Mouse (Mus musculus) thymus, adult 2 months (tissue): ENCODE data around the gene Slc27a1. TPM values are rescaled to one million over a fixed set of nuclear protein-coding genes. Genes with fewer than 3 reads are reported as not detected.

Experiments
- DNase-seq: peaks from one replicate; pipeline ENCODE4 v3.0.0; 2021
- H3K27ac ChIP-seq: fragments of 200-500 bp; 2 replicates; pipeline ENCODE4 v1.5.1; 2012; ENCODE audit warnings: low read length, control low read depth; ENCODE audit not compliant: control insufficient read depth, insufficient read depth
- H3K27me3 ChIP-seq: fragments of 200-500 bp; 2 replicates; pipeline ENCODE4 v1.6.1; 2012; ENCODE audit warnings: mild to moderate bottlenecking, low read length, moderate library complexity, mixed read lengths; ENCODE audit not compliant: control insufficient read depth, insufficient read depth
- H3K36me3 ChIP-seq: fragments of 200-500 bp; 2 replicates; pipeline ENCODE4 v1.6.1; 2012; ENCODE audit warnings: mild to moderate bottlenecking, low read length, moderate library complexity; ENCODE audit not compliant: control insufficient read depth, insufficient read depth
- H3K4me1 ChIP-seq: fragments of 200-500 bp; replicated peaks from 2 replicates; pipeline ENCODE4 v1.6.1; 2012; ENCODE audit warnings: low read length; ENCODE audit not compliant: control insufficient read depth, insufficient read depth
- H3K4me3 ChIP-seq: fragments of 200-500 bp; 2 replicates; pipeline ENCODE4 v1.5.1; 2012; ENCODE audit warnings: mild to moderate bottlenecking, low read length, control low read depth, moderate library complexity; ENCODE audit not compliant: control insufficient read depth, insufficient read depth
- CTCF ChIP-seq: fragments of 200-500 bp; IDR thresholded peaks from 2 replicates; pipeline ENCODE4 v1.5.1; 2012; ENCODE audit warnings: mild to moderate bottlenecking, control low read depth, low read length, moderate library complexity, borderline replicate concordance; ENCODE audit not compliant: control insufficient read depth, poor library complexity, insufficient read depth; ENCODE audit errors: extremely low read depth
- POLR2A ChIP-seq: fragments of 200-500 bp; IDR thresholded peaks from 2 replicates; pipeline ENCODE4 v1.6.1; 2012; ENCODE audit warnings: mild to moderate bottlenecking, low read length, control low read depth, moderate library complexity; ENCODE audit not compliant: control insufficient read depth, poor library complexity, insufficient read depth; ENCODE audit errors: extremely low read depth
- WGBS: fragments of 180-500 bp; shearing (Covaris S2); methylation state at CpG from one replicate; pipeline ENCODE4 v1.1.7; 2018; 5-methylcytosine and 5-hydroxymethylcytosine counted together
- polyA plus RNA-seq: library from polyadenylated mRNA; depleted of rRNA; stranded (reverse); fragments of >200 nt; gene quantifications from 2 replicates; pipeline ENCODE4 v1.2.3, GENCODE M21; 2012

The Slc27a1 gene
- polyA plus RNA-seq, 1 experiment: 176 TPM

GRCm38 (mm10) chr8:71597451-71597850 is 28.8 kb downstream of the Slc27a1 start, which contains the start of gene Fam129c:
Fam129c (plus strand) TSS chr8:71597648.
- no peak for DNase-seq
- Histone ChIP-seq H3K36me3 (no peaks in the 10 kb centered on the region), H3K27me3 (no peaks in the 10 kb centered on the region), H3K4me3 (no peak within 1 kb of the TSS), H3K27ac (no peak within 1 kb of the TSS), H3K4me1 (peaks cover 48% of the 10 kb centered on the region)
- no peak for TF ChIP-seq POLR2A
- TF ChIP-seq CTCF: no peak
- 89% methylated on average over 3 of the region's 3 CpGs for WGBS

GRCm38 (mm10) chr8:71598375-71598774 is 29.7 kb downstream of the Slc27a1 start:
- no peak for TF ChIP-seq POLR2A
- TF ChIP-seq CTCF: no peak
- Histone ChIP-seq H3K27ac (no peak overlapping the region), H3K27me3 (no peaks in the 10 kb centered on the region), H3K4me3 (no peak overlapping the region), H3K4me1 (peaks cover 41% of the 10 kb centered on the region), H3K36me3 (no peaks in the 10 kb centered on the region)
- DNase-seq: no peak

- TF ChIP-seq POLR2A (no peak), CTCF (no peak)
- 94% methylated on average over 5 of the region's 5 CpGs for WGBS
- H3K27ac ChIP-seq: no peak overlapping the region
- peaks cover 38% of the 10 kb centered on the region for H3K4me1 ChIP-seq
- no peak overlapping the region for H3K4me3 ChIP-seq
- no peaks in the 10 kb centered on the region for H3K27me3 ChIP-seq
- H3K36me3 ChIP-seq: no peaks in the 10 kb centered on the region
- DNase-seq: no peak
Measured at GRCm38 (mm10) chr8:71598841-71599240, 30.2 kb downstream of the Slc27a1 start.

- no peak overlapping the region for H3K27ac ChIP-seq
- H3K36me3 ChIP-seq: no peaks in the 10 kb centered on the region
- peak overlapping the region; percentile 42 for H3K4me3 ChIP-seq
- H3K4me1 ChIP-seq: peaks cover 16% of the 10 kb centered on the region
- H3K27me3 ChIP-seq: no peaks in the 10 kb centered on the region
- TF ChIP-seq POLR2A (no peak), CTCF (no peak; the same call in 1 of the 2 replicates)
- WGBS: 7% methylated on average over 65 of the region's 65 CpGs
- peak; percentile 55 for DNase-seq
Measured at GRCm38 (mm10) chr8:71601939-71602665, 33.4 kb downstream of the Slc27a1 start.

GRCm38 (mm10) chr8:71602666-71603334 is 34.1 kb downstream of the Slc27a1 start:
- WGBS: 43% methylated on average over 32 of the region's 32 CpGs
- no peaks in the 10 kb centered on the region for H3K27me3 ChIP-seq
- TF ChIP-seq POLR2A (no peak), CTCF (no peak)
- peaks cover 11% of the 10 kb centered on the region for H3K4me1 ChIP-seq
- no peak for DNase-seq
- H3K36me3 ChIP-seq: no peaks in the 10 kb centered on the region
- no peak overlapping the region for H3K27ac ChIP-seq
- H3K4me3 ChIP-seq: peak overlapping the region; percentile 42

- H3K36me3 ChIP-seq: no peaks in the 10 kb centered on the region
- 89% methylated on average over 7 of the region's 7 CpGs for WGBS
Measured at GRCm38 (mm10) chr8:71604021-71604420, 35.3 kb downstream of the Slc27a1 start.

More at GRCm38 (mm10) chr8:71604021-71604420, 35.3 kb downstream of the Slc27a1 start:
- Histone ChIP-seq H3K27me3 (no peaks in the 10 kb centered on the region), H3K27ac (no peak overlapping the region), H3K4me1 (peaks cover 11% of the 10 kb centered on the region), H3K4me3 (no peak overlapping the region)
- no peak for TF ChIP-seq CTCF
- no peak for TF ChIP-seq POLR2A
- no peak for DNase-seq
